Mouse (Mus musculus) left cerebral cortex, postnatal 14 days (tissue): ENCODE data around the gene Tmem207. TPM values are rescaled to one million over a fixed set of nuclear protein-coding genes. Genes with fewer than 3 reads are reported as not detected.

Experiments used
- DNase-seq, 2 experiments: peaks; one replicate each; pipeline ENCODE4 v3.0.0; 2021 to 2022; ENCODE audit warnings: low spot score in 2 of 2, mixed read lengths in 1 of 2
- intact Hi-C: fragments of 180-260 bp; cut with DNase I; formaldehyde crosslinking; loops from one replicate; pipeline ENCODE4 v1.15.1; 2025
- total RNA-seq, 2 experiments: library from RNA; stranded (reverse); gene quantifications; 2 replicates each; pipeline ENCODE4 v1.2.3; 2021

The Tmem207 gene
- total RNA-seq, 2 experiments from 2014 or later, result not detected

- no peak for DNase-seq
- intact Hi-C loops, result no loop called here
These were observed 55.3 kb downstream of the Tmem207 start for GRCm38 (mm10) chr16:26471254-26471653.

GRCm38 (mm10) chr16:26466535-26466934 lies 60.0 kb downstream of the Tmem207 start:
- intact Hi-C loops, result no loop called here
- no peak for DNase-seq

GRCm38 (mm10) chr16:26462835-26463234 lies 63.7 kb downstream of the Tmem207 start, which contains the start of gene Cldn16:
Gene Cldn16, plus strand, starts transcription at chr16:26463135.
- no peak for DNase-seq
- intact Hi-C loops, result no loop called here

GRCm38 (mm10) chr16:26456182-26456581 lies 70.4 kb downstream of the Tmem207 start:
- intact Hi-C loops, result no loop called here
- no peak for DNase-seq

GRCm38 (mm10) chr16:26454163-26454562 lies 72.4 kb downstream of the Tmem207 start:
- DNase-seq, result no peak
- intact Hi-C loops, result no loop called here

Other genes starting within 250 kb of the Tmem207 start
- 1 to 10 TPM; 2.5 to 3.1 TPM for gene Cldn1, start 154.9 kb downstream of the Tmem207 start, total RNA-seq
- not detected for gene Cldn16, start 63.6 kb downstream of the Tmem207 start, total RNA-seq
- gene Il1rap, start 54.9 kb upstream of the Tmem207 start, total RNA-seq, result 10 to 100 TPM; 27.6 TPM